Mouse (Mus musculus) neural tube, embryonic 14.5 days (tissue): ENCODE measurements around the gene Timeless. TPM values are rescaled to one million over a fixed set of nuclear protein-coding genes. Genes with fewer than 3 reads are reported as not detected.
"Not testable (repeated sequence)": the region's sequence is repeated elsewhere in the genome, so short reads cannot be mapped to it uniquely, and the experiment has no call there.

Experiments used
- ATAC-seq: fragments of 200-750 bp; cut with Nextera tagmentation; 2 replicates; pipeline ENCODE4 v1.8.0; 2017; ENCODE audit warnings: low read depth, mild to moderate bottlenecking, moderate TSS enrichment, moderate library complexity
- H3K27ac ChIP-seq: fragments of 300-500 bp; sonication (generic); 2 replicates; pipeline ENCODE4 v1.5.1; 2014; ENCODE audit warnings: low read depth, mild to moderate bottlenecking, control low read depth, low read length, moderate library complexity, mixed read lengths
- H3K27me3 ChIP-seq: fragments of 300-500 bp; sonication (generic); 2 replicates; pipeline ENCODE4 v1.6.1; 2014; ENCODE audit warnings: low read length; ENCODE audit not compliant: control insufficient read depth, insufficient read depth
- H3K36me3 ChIP-seq: fragments of 300-500 bp; sonication (generic); 2 replicates; pipeline ENCODE4 v1.6.1; 2014; ENCODE audit warnings: low read length, mixed read lengths; ENCODE audit not compliant: control insufficient read depth, insufficient read depth
- H3K4me1 ChIP-seq: fragments of 300-500 bp; sonication (generic); 2 replicates; pipeline ENCODE4 v1.6.1; 2014; ENCODE audit warnings: low read length; ENCODE audit not compliant: control insufficient read depth, insufficient read depth
- H3K4me2 ChIP-seq: fragments of 300-500 bp; sonication (generic); 2 replicates; pipeline ENCODE4 v1.6.1; 2014; ENCODE audit warnings: mild to moderate bottlenecking, low read depth, low read length, control low read depth
- H3K4me3 ChIP-seq: fragments of 300-500 bp; sonication (generic); 2 replicates; pipeline ENCODE4 v1.5.1; 2014; ENCODE audit warnings: low read depth, low read length, control low read depth, mixed read lengths
- H3K9ac ChIP-seq: fragments of 300-500 bp; sonication (generic); replicated peaks from 2 replicates; pipeline ENCODE4 v1.6.1; 2014; ENCODE audit warnings: low read depth, mild to moderate bottlenecking, control low read depth, low read length, mixed read lengths
- H3K9me3 ChIP-seq: fragments of 300-500 bp; sonication (generic); 2 replicates; pipeline ENCODE4 v1.6.1; 2016; ENCODE audit warnings: low read length; ENCODE audit not compliant: control insufficient read depth
- WGBS: fragments of 180-500 bp; shearing (Covaris S2); extraction: QIAGEN DNeasy Blood & Tissue Kit; methylation state at CpG from one replicate; pipeline ENCODE4 v1.1.7; 2014; 5-methylcytosine and 5-hydroxymethylcytosine counted together
- polyA plus RNA-seq: library from polyadenylated mRNA; unstranded; fragments of >200 nt; fragmentation: Nextera tagmentation; extraction: Ambion mirVana; gene quantifications from 2 replicates; pipeline ENCODE4 v1.2.1, GENCODE M21; 2014

The Timeless gene
- polyA plus RNA-seq, 1 experiment from 2014 or later, result 14.6 TPM

DNA sequence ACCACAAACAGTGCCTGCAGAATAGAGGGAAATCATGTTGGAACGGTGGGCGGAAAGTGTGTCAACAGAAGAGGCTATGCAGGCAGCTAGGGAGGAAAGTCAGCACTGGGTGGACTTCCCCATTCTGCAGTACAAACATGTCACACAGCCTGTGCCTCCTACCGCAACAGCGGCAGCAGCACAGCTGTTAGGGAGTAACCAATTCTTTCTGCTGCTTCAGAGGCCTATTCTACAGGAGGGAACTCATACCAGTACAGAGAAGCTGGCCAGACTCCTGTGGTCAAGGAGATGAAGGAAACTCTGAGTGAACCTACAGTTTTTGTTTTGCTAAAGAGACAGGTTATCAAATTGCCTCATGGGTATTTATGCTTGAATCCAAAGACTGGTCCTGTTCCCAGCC, 27.1 kb downstream of the Timeless start:
- H3K4me3 ChIP-seq, result no peak overlapping the region
- H3K9ac ChIP-seq, result no peak overlapping the region
- no peak for ATAC-seq
- no peak overlapping the region for H3K27ac ChIP-seq
- H3K4me1 ChIP-seq, result no peaks in the 10 kb centered on the region
- no peak overlapping the region for H3K4me2 ChIP-seq
- H3K36me3 ChIP-seq, result no peaks in the 10 kb centered on the region
- no peaks in the 10 kb centered on the region for H3K27me3 ChIP-seq
- H3K9me3 ChIP-seq, result no peaks in the 10 kb centered on the region
- whole genome bisulfite sequencing, result 77% methylated on average over 4 of the region's 4 CpGs

DNA sequence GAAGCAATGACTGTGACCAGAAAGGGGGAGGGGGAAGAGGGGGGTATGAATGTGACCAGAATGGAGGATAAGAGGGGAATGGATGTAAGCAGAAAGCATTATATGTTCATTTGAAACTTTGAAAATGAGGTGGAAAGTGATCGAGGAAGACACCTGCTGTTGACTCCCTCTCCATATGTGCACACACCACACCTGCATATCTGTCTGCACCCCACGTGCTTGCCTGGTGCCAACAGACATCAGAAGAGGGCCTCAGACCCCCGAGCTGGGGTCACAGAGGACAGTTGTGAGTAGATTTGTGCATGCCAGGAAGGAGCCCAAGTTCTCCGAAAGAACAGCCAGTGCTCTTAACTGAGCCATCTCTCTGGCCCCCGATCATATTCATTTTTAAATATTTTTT, 28.1 kb downstream of the Timeless start:
- no peak overlapping the region for H3K27ac ChIP-seq
- no peaks in the 10 kb centered on the region for H3K27me3 ChIP-seq
- H3K4me1 ChIP-seq, result no peaks in the 10 kb centered on the region
- ATAC-seq, result no peak
- H3K4me2 ChIP-seq, result no peak overlapping the region
- H3K4me3 ChIP-seq, result no peak overlapping the region
- H3K9ac ChIP-seq, result no peak overlapping the region
- H3K9me3 ChIP-seq, result no peaks in the 10 kb centered on the region
- WGBS, result 88% methylated on average over 5 of the region's 5 CpGs
- no peaks in the 10 kb centered on the region for H3K36me3 ChIP-seq

DNA sequence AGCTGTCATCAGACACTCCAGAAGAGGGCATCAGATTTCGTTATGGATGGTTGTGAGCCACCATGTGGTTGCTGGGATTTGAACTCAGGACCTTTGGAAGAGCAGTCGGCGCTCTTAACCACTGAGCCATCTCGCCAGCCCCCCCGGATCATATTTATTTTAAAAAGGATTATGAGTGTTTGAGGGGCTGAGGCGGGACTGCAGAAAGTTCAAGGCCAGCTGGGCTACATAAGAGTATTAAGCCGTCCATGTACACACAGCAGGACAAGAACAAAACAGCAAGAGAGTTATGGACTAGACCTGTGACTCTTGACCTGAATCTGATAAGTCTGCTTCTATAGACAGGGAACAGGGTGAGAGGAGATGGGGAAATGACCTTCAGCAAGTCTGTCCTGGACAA, 28.5 kb downstream of the Timeless start:
- not testable (repeated sequence) for H3K9me3 ChIP-seq
- WGBS, result 90% methylated on average over 7 of the region's 7 CpGs

DNA sequence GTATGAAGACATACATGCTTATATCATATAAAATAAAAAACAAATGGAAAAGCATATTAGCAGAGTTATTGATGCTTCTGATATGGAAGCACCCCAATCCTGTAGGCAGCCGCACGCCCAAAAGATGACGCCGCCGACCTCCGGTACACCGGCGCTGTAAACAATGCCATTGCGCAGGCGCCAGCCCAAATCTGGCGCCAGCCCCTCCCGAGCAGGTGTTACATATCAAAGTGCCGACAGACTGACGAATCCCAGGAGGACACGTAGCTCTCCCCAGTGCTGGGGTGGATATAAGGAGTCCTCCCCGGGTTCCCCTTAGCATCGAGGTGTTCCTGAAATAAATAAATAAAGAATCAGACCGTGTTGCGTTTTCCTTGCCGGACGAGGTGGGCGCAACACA, 30.4 kb downstream of the Timeless start:
- Histone ChIP-seq H3K4me1 (no peaks in the 10 kb centered on the region), H3K4me3 (no peak overlapping the region), H3K9me3 (no peaks in the 10 kb centered on the region), H3K27ac (no peak overlapping the region), H3K9ac (no peak overlapping the region), H3K4me2 (no peak overlapping the region), H3K27me3 (no peaks in the 10 kb centered on the region), H3K36me3 (no peaks in the 10 kb centered on the region)
- no peak for ATAC-seq
- WGBS, result 84% methylated on average over 22 of the region's 22 CpGs

More for the DNA sequence above, 28.5 kb downstream of the Timeless start:
- H3K36me3 ChIP-seq, H3K9ac ChIP-seq, H3K4me3 ChIP-seq, H3K27ac ChIP-seq, H3K4me2 ChIP-seq, ATAC-seq, H3K27me3 ChIP-seq, H3K4me1 ChIP-seq: not testable (repeated sequence)

DNA sequence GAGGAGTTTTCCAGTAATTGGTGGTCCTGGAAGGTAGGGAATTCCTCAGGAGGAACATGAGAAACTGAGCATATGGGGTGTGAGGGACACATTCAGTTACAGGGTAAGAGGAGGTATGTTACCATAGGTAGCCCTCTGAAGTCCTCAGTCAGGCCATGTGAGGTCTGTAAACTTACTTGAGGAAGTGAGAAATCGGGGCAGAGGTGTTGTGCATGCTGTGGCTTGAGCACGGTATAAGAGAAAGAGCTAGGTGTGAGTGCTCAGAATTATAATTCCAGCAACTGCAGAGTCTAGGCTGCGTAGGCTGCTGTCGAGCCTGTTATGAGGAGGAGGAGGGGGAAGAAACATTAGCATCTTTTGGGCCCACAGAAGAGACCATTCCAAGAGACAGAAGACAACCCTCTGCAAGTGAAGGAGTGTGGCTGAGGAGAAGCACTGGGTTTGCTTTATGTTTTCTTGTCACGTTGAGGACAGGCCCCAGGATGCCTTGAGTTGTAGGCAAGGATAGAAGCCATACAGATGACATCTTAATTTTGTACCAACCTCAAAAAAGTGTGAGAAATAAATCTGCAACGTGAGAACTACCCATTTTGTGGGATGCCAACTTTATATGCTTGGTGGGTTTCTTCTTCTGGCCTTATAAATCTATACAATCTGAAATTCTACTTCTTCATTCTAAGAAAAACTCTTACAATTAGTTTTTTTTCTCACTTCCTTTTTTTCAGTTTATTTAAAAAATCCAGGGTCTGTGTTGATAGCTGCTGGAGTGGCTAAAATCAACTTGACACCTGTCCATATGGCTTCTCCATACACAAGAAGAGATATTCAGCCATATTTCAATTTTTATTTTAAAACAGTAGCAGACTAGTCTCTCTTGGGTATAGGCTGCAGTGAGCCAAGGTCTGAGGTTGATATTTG, 31.8 kb downstream of the Timeless start:
- 82% methylated on average over 6 of the region's 6 CpGs for WGBS
- H3K9me3 ChIP-seq, result no peaks in the 10 kb centered on the region
- H3K36me3 ChIP-seq, result no peaks in the 10 kb centered on the region
- H3K4me1 ChIP-seq, result no peaks in the 10 kb centered on the region
- H3K4me3 ChIP-seq, result no peak overlapping the region
- ATAC-seq, result no peak
- H3K27ac ChIP-seq, result no peak overlapping the region
- H3K27me3 ChIP-seq, result no peaks in the 10 kb centered on the region
- H3K4me2 ChIP-seq, result no peak overlapping the region
- H3K9ac ChIP-seq, result no peak overlapping the region

DNA sequence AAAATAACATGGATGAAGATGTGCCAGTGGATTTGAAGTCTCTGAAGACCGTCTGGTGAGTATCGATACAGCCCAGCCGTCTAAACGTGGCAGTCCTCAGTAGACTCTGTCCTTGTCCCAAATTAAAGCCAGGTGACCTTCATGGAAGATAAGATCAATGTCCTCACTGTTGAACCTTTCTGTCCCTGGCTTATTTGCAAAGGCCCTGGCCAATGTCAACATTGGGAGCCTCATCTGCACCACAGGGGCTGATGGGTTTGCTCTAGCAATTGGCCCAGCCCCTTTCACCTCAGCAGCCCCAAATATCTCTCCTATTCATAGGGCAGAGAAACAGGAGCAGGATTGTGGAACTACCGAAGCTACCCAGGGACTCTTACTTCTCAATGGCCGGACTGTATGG, 36.5 kb downstream of the Timeless start, which contains the start of gene Apof:
Gene Apof, plus strand, starts transcription at position 301 of the 400 bp plus-strand sequence.
- H3K4me1 ChIP-seq, result peaks cover 4% of the 10 kb centered on the region; the same call in 1 of the 2 replicates
- H3K4me2 ChIP-seq, result no peak within 1 kb of the TSS
- no peak for ATAC-seq
- no peaks in the 10 kb centered on the region for H3K36me3 ChIP-seq
- H3K27me3 ChIP-seq, result no peaks in the 10 kb centered on the region
- 82% methylated on average over 6 of the region's 6 CpGs for WGBS
- H3K9me3 ChIP-seq, result no peaks in the 10 kb centered on the region
- no peak within 1 kb of the TSS for H3K4me3 ChIP-seq
- no peak within 1 kb of the TSS for H3K9ac ChIP-seq
- no peak within 1 kb of the TSS for H3K27ac ChIP-seq

DNA sequence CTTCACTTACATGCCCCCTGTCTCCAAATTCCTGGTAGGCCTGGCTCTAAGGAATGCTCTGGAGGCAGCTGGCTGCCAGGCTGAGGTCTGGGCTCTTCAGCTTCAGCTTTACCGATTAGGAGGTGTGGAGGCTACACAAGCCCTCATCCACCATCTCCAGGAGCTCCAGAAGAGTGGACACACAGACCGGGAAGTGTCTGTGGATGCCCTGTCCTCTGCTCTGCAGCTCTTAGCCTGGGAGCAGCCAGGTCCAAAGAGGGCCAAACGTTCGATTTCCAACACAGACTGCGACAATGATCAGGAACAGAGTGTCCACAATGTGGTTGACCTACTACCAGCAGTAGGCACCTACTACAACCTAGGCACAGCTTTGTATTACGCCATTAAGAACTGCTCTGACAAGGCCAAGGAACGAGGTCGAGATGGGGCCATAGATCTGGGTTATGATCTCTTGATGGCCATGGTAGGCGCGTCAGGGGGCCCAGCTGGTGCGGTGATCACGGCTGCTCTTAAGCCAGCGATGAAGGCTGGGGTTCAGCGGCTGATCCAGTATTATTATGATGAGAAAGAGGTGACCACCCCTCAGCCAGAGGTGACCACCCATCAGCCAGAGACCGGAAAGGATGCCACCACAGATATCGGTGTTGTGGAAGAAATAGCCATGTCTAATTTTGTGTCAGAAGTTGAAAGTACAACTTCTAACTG, 37.5 kb downstream of the Timeless start:
- WGBS, result 88% methylated on average over 16 of the region's 16 CpGs
- ATAC-seq, result no peak
- Histone ChIP-seq H3K9me3 (no peaks in the 10 kb centered on the region), H3K4me2 (no peak overlapping the region; the same call in 1 of the 2 replicates), H3K4me3 (peak overlapping the region; percentile 69; the same call in 1 of the 2 replicates), H3K9ac (no peak overlapping the region), H3K27me3 (no peaks in the 10 kb centered on the region), H3K4me1 (peaks cover 4% of the 10 kb centered on the region; the same call in 1 of the 2 replicates), H3K27ac (no peak overlapping the region), H3K36me3 (no peaks in the 10 kb centered on the region)

DNA sequence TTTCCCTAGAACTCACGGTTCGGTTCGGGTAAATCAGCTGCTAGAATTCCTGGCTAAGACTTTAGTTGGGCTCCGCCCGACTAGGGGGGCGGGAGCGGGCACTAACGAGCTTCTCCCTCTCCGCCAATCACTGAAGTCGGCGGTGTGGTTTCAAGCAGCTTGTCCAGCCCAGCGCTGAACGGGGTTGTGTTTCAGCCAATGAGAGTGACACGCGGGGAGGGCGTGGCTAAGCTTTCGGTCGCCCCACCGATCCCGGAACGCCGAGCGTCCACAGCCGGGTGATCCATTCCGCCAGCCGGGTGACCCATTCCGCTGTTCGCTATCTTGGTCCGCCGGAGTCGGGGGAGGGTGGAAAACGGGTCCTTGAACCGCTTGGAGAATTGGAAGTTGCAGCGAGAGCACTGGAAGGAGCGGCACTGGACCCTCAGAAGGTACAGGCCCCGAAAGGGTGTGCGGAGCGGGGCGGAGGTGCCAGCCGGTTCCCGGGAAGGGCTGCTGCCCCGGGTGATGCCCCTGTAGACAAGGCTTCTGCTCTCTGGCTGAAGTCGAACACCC, 38.5 kb downstream of the Timeless start, which contains the start of gene Stat2:
Gene Stat2, plus strand, starts transcription at position 273 of the 555 bp plus-strand sequence.
- ATAC-seq, result peak; percentile 100

More for the DNA sequence above, 38.5 kb downstream of the Timeless start, which contains the start of gene Stat2:
- Histone ChIP-seq H3K36me3 (no peaks in the 10 kb centered on the region), H3K4me3 (peak within 1 kb of the TSS; percentile 69), H3K27ac (peak within 1 kb of the TSS; percentile 80), H3K9ac (peak within 1 kb of the TSS; percentile 61), H3K27me3 (no peaks in the 10 kb centered on the region), H3K9me3 (no peaks in the 10 kb centered on the region), H3K4me1 (peaks cover 4% of the 10 kb centered on the region; the same call in 1 of the 2 replicates), H3K4me2 (peak within 1 kb of the TSS; percentile 54)
- WGBS, result under 1% methylated on average over 42 of the region's 43 CpGs
